Mouse (Mus musculus) neural tube, embryonic 14.5 days (tissue): ENCODE data around the gene Ccdc151. TPM values are rescaled to one million over a fixed set of nuclear protein-coding genes. Genes with fewer than 3 reads are reported as not detected.

Source experiments
- ATAC-seq: fragments of 200-750 bp; cut with Nextera tagmentation; 2 replicates; pipeline ENCODE4 v1.8.0; 2017; ENCODE audit warnings: low read depth, mild to moderate bottlenecking, moderate TSS enrichment, moderate library complexity
- H3K27ac ChIP-seq: fragments of 300-500 bp; sonication (generic); 2 replicates; pipeline ENCODE4 v1.5.1; 2014; ENCODE audit warnings: low read depth, mild to moderate bottlenecking, control low read depth, low read length, moderate library complexity, mixed read lengths
- H3K27me3 ChIP-seq: fragments of 300-500 bp; sonication (generic); 2 replicates; pipeline ENCODE4 v1.6.1; 2014; ENCODE audit warnings: low read length; ENCODE audit not compliant: control insufficient read depth, insufficient read depth
- H3K36me3 ChIP-seq: fragments of 300-500 bp; sonication (generic); 2 replicates; pipeline ENCODE4 v1.6.1; 2014; ENCODE audit warnings: low read length, mixed read lengths; ENCODE audit not compliant: control insufficient read depth, insufficient read depth
- H3K4me1 ChIP-seq: fragments of 300-500 bp; sonication (generic); 2 replicates; pipeline ENCODE4 v1.6.1; 2014; ENCODE audit warnings: low read length; ENCODE audit not compliant: control insufficient read depth, insufficient read depth
- H3K4me2 ChIP-seq: fragments of 300-500 bp; sonication (generic); 2 replicates; pipeline ENCODE4 v1.6.1; 2014; ENCODE audit warnings: mild to moderate bottlenecking, low read depth, low read length, control low read depth
- H3K4me3 ChIP-seq: fragments of 300-500 bp; sonication (generic); 2 replicates; pipeline ENCODE4 v1.5.1; 2014; ENCODE audit warnings: low read depth, low read length, control low read depth, mixed read lengths
- H3K9ac ChIP-seq: fragments of 300-500 bp; sonication (generic); replicated peaks from 2 replicates; pipeline ENCODE4 v1.6.1; 2014; ENCODE audit warnings: low read depth, mild to moderate bottlenecking, control low read depth, low read length, mixed read lengths
- H3K9me3 ChIP-seq: fragments of 300-500 bp; sonication (generic); 2 replicates; pipeline ENCODE4 v1.6.1; 2016; ENCODE audit warnings: low read length; ENCODE audit not compliant: control insufficient read depth
- WGBS: fragments of 180-500 bp; shearing (Covaris S2); extraction: QIAGEN DNeasy Blood & Tissue Kit; methylation state at CpG from one replicate; pipeline ENCODE4 v1.1.7; 2014; 5-methylcytosine and 5-hydroxymethylcytosine counted together
- polyA plus RNA-seq: library from polyadenylated mRNA; unstranded; fragments of >200 nt; fragmentation: Nextera tagmentation; extraction: Ambion mirVana; gene quantifications from 2 replicates; pipeline ENCODE4 v1.2.1, GENCODE M21; 2014

Gene Ccdc151
- polyA plus RNA-seq, 1 experiment from 2014 or later = 5.4 TPM

- H3K9me3 ChIP-seq = no peaks in the 10 kb centered on the region
- 7% methylated on average over 35 of the region's 36 CpGs for WGBS
- H3K27me3 ChIP-seq = peaks cover 28% of the 10 kb centered on the region
- H3K36me3 ChIP-seq = no peaks in the 10 kb centered on the region
- no peak overlapping the region for H3K9ac ChIP-seq
- H3K4me3 ChIP-seq = no peak overlapping the region
- H3K4me2 ChIP-seq = no peak overlapping the region; the same call in 1 of the 2 replicates
- H3K4me1 ChIP-seq = peaks cover 14% of the 10 kb centered on the region
- no peak overlapping the region for H3K27ac ChIP-seq
- ATAC-seq = no peak
Measured at GRCm38 (mm10) chr9:21987592-21988342, 14.7 kb downstream of the Ccdc151 start.

- ATAC-seq = no peak
- WGBS = 26% methylated on average over 3 of the region's 3 CpGs
- H3K4me2 ChIP-seq = no peak overlapping the region
- H3K4me1 ChIP-seq = peaks cover 7% of the 10 kb centered on the region; the same call in 1 of the 2 replicates
- H3K36me3 ChIP-seq = no peaks in the 10 kb centered on the region
- no peak overlapping the region for H3K9ac ChIP-seq
- no peak overlapping the region for H3K4me3 ChIP-seq
- peaks cover 10% of the 10 kb centered on the region; the same call in 1 of the 2 replicates for H3K27me3 ChIP-seq
- H3K9me3 ChIP-seq = no peaks in the 10 kb centered on the region
- no peak overlapping the region for H3K27ac ChIP-seq
Measured at GRCm38 (mm10) chr9:21983911-21984310, 18.5 kb downstream of the Ccdc151 start.

GRCm38 (mm10) chr9:21978398-21979128 is 23.9 kb downstream of the Ccdc151 start:
- H3K9me3 ChIP-seq = no peaks in the 10 kb centered on the region
- H3K4me3 ChIP-seq = no peak overlapping the region
- no peaks in the 10 kb centered on the region for H3K36me3 ChIP-seq
- WGBS = 94% methylated on average over 4 of the region's 4 CpGs
- no peak for ATAC-seq
- H3K4me1 ChIP-seq = no peaks in the 10 kb centered on the region
- no peaks in the 10 kb centered on the region for H3K27me3 ChIP-seq
- no peak overlapping the region for H3K4me2 ChIP-seq
- no peak overlapping the region for H3K9ac ChIP-seq
- no peak overlapping the region for H3K27ac ChIP-seq

- Histone ChIP-seq H3K9ac (no peak overlapping the region), H3K4me2 (no peak overlapping the region), H3K27me3 (no peaks in the 10 kb centered on the region), H3K4me3 (no peak overlapping the region), H3K9me3 (no peaks in the 10 kb centered on the region), H3K36me3 (no peaks in the 10 kb centered on the region), H3K4me1 (no peaks in the 10 kb centered on the region), H3K27ac (no peak overlapping the region)
- WGBS = 18% methylated on average over 2 of the region's 2 CpGs
- no peak for ATAC-seq
Measured at GRCm38 (mm10) chr9:21977972-21978371, 24.5 kb downstream of the Ccdc151 start.

- no peak overlapping the region for H3K9ac ChIP-seq
- no peaks in the 10 kb centered on the region for H3K27me3 ChIP-seq
- 89% methylated on average over 5 of the region's 5 CpGs for WGBS
- no peak overlapping the region for H3K27ac ChIP-seq
- H3K4me3 ChIP-seq = no peak overlapping the region
- H3K36me3 ChIP-seq = no peaks in the 10 kb centered on the region
- ATAC-seq = no peak
- no peak overlapping the region for H3K4me2 ChIP-seq
- no peaks in the 10 kb centered on the region for H3K4me1 ChIP-seq
- H3K9me3 ChIP-seq = no peaks in the 10 kb centered on the region
Measured at GRCm38 (mm10) chr9:21977331-21977730, 25.1 kb downstream of the Ccdc151 start.

- no peaks in the 10 kb centered on the region for H3K36me3 ChIP-seq
- no peak overlapping the region for H3K4me2 ChIP-seq
- WGBS = 92% methylated on average over 10 of the region's 10 CpGs
- no peaks in the 10 kb centered on the region for H3K4me1 ChIP-seq
- H3K27me3 ChIP-seq = no peaks in the 10 kb centered on the region
- no peak for ATAC-seq
- no peaks in the 10 kb centered on the region for H3K9me3 ChIP-seq
- H3K4me3 ChIP-seq = no peak overlapping the region
- no peak overlapping the region for H3K9ac ChIP-seq
- H3K27ac ChIP-seq = no peak overlapping the region
Measured at GRCm38 (mm10) chr9:21976626-21977175, 25.7 kb downstream of the Ccdc151 start.

GRCm38 (mm10) chr9:21969304-21969703 is 33.1 kb downstream of the Ccdc151 start:
- no peaks in the 10 kb centered on the region for H3K9me3 ChIP-seq
- no peaks in the 10 kb centered on the region for H3K27me3 ChIP-seq
- 92% methylated on average over 4 of the region's 4 CpGs for WGBS
- no peaks in the 10 kb centered on the region for H3K36me3 ChIP-seq
- H3K27ac ChIP-seq = no peak overlapping the region
- H3K9ac ChIP-seq = no peak overlapping the region
- H3K4me3 ChIP-seq = no peak overlapping the region
- ATAC-seq = no peak
- H3K4me1 ChIP-seq = no peaks in the 10 kb centered on the region
- H3K4me2 ChIP-seq = no peak overlapping the region

- Histone ChIP-seq H3K9ac (no peak overlapping the region), H3K4me2 (no peak overlapping the region), H3K4me1 (no peaks in the 10 kb centered on the region), H3K9me3 (no peaks in the 10 kb centered on the region), H3K36me3 (no peaks in the 10 kb centered on the region), H3K4me3 (no peak overlapping the region), H3K27me3 (no peaks in the 10 kb centered on the region), H3K27ac (no peak overlapping the region)
- no peak for ATAC-seq
- WGBS = 73% methylated on average over 6 of the region's 6 CpGs
Measured at GRCm38 (mm10) chr9:21968883-21969282, 33.6 kb downstream of the Ccdc151 start.

GRCm38 (mm10) chr9:21963417-21963816 is 39.0 kb downstream of the Ccdc151 start, which contains the start of gene Epor:
TSS of gene Epor (minus strand) at chr9:21963506.
- peak within 1 kb of the TSS; percentile 30 for H3K4me3 ChIP-seq
- H3K9me3 ChIP-seq = no peaks in the 10 kb centered on the region
- peak within 1 kb of the TSS; percentile 63 for H3K4me2 ChIP-seq
- 21% methylated on average over 8 of the region's 8 CpGs for WGBS
- H3K9ac ChIP-seq = peak within 1 kb of the TSS; percentile 11
- H3K36me3 ChIP-seq = no peaks in the 10 kb centered on the region
- peaks cover 19% of the 10 kb centered on the region for H3K4me1 ChIP-seq
- no peak for ATAC-seq
- peaks cover 33% of the 10 kb centered on the region for H3K27me3 ChIP-seq
- no peak within 1 kb of the TSS for H3K27ac ChIP-seq
